Mouse (Mus musculus): ENCODE data around the gene Lama1.

Gene Lama1

GRCm38 (mm10) chr17:67764167-67764871 lies 67.3 kb downstream of the Lama1 start:
- no peaks in the 10 kb centered on the region for H3K4me1 ChIP-seq (replicated peaks; ENCODE audit: low read depth, low read length)
- no peak for TF ChIP-seq POU5F1 (IDR thresholded peaks at IDR 0.05; ENCODE audit: borderline replicate concordance, low read length)
- no peak for TF ChIP-seq CTCF (conservative IDR thresholded peaks at IDR 0.05; ENCODE audit: low read length)
- TF ChIP-seq NANOG (IDR thresholded peaks at IDR 0.05; ENCODE audit: borderline replicate concordance, low read length): no peak
- H3K4me3 ChIP-seq (replicated peaks; ENCODE audit: low read length): no peak overlapping the region
- H3K36me3 ChIP-seq (ENCODE audit: insufficient read depth, low read length): peaks cover 35% of the 10 kb centered on the region
- no peaks in the 10 kb centered on the region for H3K9me3 ChIP-seq (ENCODE audit: low read length)
- H3K27me3 ChIP-seq (ENCODE audit: insufficient read depth, low read length): no peaks in the 10 kb centered on the region

GRCm38 (mm10) chr17:67773608-67774007 lies 76.5 kb downstream of the Lama1 start:
- peaks cover 67% of the 10 kb centered on the region for H3K36me3 ChIP-seq (ENCODE audit: insufficient read depth, low read length)

GRCm38 (mm10) chr17:67776764-67777163 lies 79.7 kb downstream of the Lama1 start:
- Histone ChIP-seq H3K4me3 (replicated peaks; ENCODE audit: low read length) (no peak overlapping the region), H3K36me3 (ENCODE audit: insufficient read depth, low read length) (peaks cover 80% of the 10 kb centered on the region), H3K27me3 (ENCODE audit: insufficient read depth, low read length) (no peaks in the 10 kb centered on the region), H3K9me3 (ENCODE audit: low read length) (no peaks in the 10 kb centered on the region), H3K4me1 (replicated peaks; ENCODE audit: low read depth, low read length) (no peaks in the 10 kb centered on the region)
- peak; percentile 66 for TF ChIP-seq CTCF (conservative IDR thresholded peaks at IDR 0.05; ENCODE audit: low read length)
- no peak for TF ChIP-seq NANOG (IDR thresholded peaks at IDR 0.05; ENCODE audit: borderline replicate concordance, low read length)

More at GRCm38 (mm10) chr17:67773608-67774007, 76.5 kb downstream of the Lama1 start:
- Histone ChIP-seq H3K4me1 (replicated peaks; ENCODE audit: low read depth, low read length) (no peaks in the 10 kb centered on the region), H3K9me3 (ENCODE audit: low read length) (no peaks in the 10 kb centered on the region), H3K27me3 (ENCODE audit: insufficient read depth, low read length) (no peaks in the 10 kb centered on the region), H3K4me3 (replicated peaks; ENCODE audit: low read length) (no peak overlapping the region)
- TF ChIP-seq POU5F1 (IDR thresholded peaks at IDR 0.05; ENCODE audit: borderline replicate concordance, low read length) (no peak), NANOG (IDR thresholded peaks at IDR 0.05; ENCODE audit: borderline replicate concordance, low read length) (no peak), CTCF (conservative IDR thresholded peaks at IDR 0.05; ENCODE audit: low read length) (no peak)

- no peak overlapping the region for H3K4me3 ChIP-seq (replicated peaks; ENCODE audit: low read length)
- TF ChIP-seq POU5F1 (IDR thresholded peaks at IDR 0.05; ENCODE audit: borderline replicate concordance, low read length) (no peak), CTCF (conservative IDR thresholded peaks at IDR 0.05; ENCODE audit: low read length) (peak; percentile 61)
- H3K27me3 ChIP-seq (ENCODE audit: insufficient read depth, low read length): no peaks in the 10 kb centered on the region
- H3K9me3 ChIP-seq (ENCODE audit: low read length): no peaks in the 10 kb centered on the region
- peaks cover 87% of the 10 kb centered on the region for H3K36me3 ChIP-seq (ENCODE audit: insufficient read depth, low read length)
- no peaks in the 10 kb centered on the region for H3K4me1 ChIP-seq (replicated peaks; ENCODE audit: low read depth, low read length)
These were observed 82.8 kb downstream of the Lama1 start for GRCm38 (mm10) chr17:67779812-67780211.

GRCm38 (mm10) chr17:67791091-67791490 lies 94.0 kb downstream of the Lama1 start:
- TF ChIP-seq CTCF (conservative IDR thresholded peaks at IDR 0.05; ENCODE audit: low read length) (no peak), POU5F1 (IDR thresholded peaks at IDR 0.05; ENCODE audit: borderline replicate concordance, low read length) (no peak), NANOG (IDR thresholded peaks at IDR 0.05; ENCODE audit: borderline replicate concordance, low read length) (no peak)
- H3K9me3 ChIP-seq (ENCODE audit: low read length): peaks cover 37% of the 10 kb centered on the region
- no peaks in the 10 kb centered on the region for H3K27me3 ChIP-seq (ENCODE audit: insufficient read depth, low read length)
- H3K4me3 ChIP-seq (replicated peaks; ENCODE audit: low read length): no peak overlapping the region
- peaks cover 83% of the 10 kb centered on the region for H3K36me3 ChIP-seq (ENCODE audit: insufficient read depth, low read length)
- H3K4me1 ChIP-seq (replicated peaks; ENCODE audit: low read depth, low read length): no peaks in the 10 kb centered on the region

- H3K27me3 ChIP-seq (ENCODE audit: insufficient read depth, low read length): no peaks in the 10 kb centered on the region
- no peak for TF ChIP-seq POU5F1 (IDR thresholded peaks at IDR 0.05; ENCODE audit: borderline replicate concordance, low read length)
- no peak for TF ChIP-seq NANOG (IDR thresholded peaks at IDR 0.05; ENCODE audit: borderline replicate concordance, low read length)
- TF ChIP-seq CTCF (conservative IDR thresholded peaks at IDR 0.05; ENCODE audit: low read length): no peak
- H3K4me3 ChIP-seq (replicated peaks; ENCODE audit: low read length): no peak overlapping the region
- peaks cover 88% of the 10 kb centered on the region for H3K36me3 ChIP-seq (ENCODE audit: insufficient read depth, low read length)
- H3K9me3 ChIP-seq (ENCODE audit: low read length): peaks cover 78% of the 10 kb centered on the region
- H3K4me1 ChIP-seq (replicated peaks; ENCODE audit: low read depth, low read length): no peaks in the 10 kb centered on the region
These were observed 112.1 kb downstream of the Lama1 start for GRCm38 (mm10) chr17:67809171-67809570.

- no peak overlapping the region for H3K4me3 ChIP-seq (replicated peaks; ENCODE audit: low read length)
- H3K4me1 ChIP-seq (replicated peaks; ENCODE audit: low read depth, low read length): no peaks in the 10 kb centered on the region
- no peak for TF ChIP-seq CTCF (conservative IDR thresholded peaks at IDR 0.05; ENCODE audit: low read length)
- no peak for TF ChIP-seq NANOG (IDR thresholded peaks at IDR 0.05; ENCODE audit: borderline replicate concordance, low read length)
- TF ChIP-seq POU5F1 (IDR thresholded peaks at IDR 0.05; ENCODE audit: borderline replicate concordance, low read length): no peak
- H3K27me3 ChIP-seq (ENCODE audit: insufficient read depth, low read length): no peaks in the 10 kb centered on the region
- H3K36me3 ChIP-seq (ENCODE audit: insufficient read depth, low read length): peaks cover 100% of the 10 kb centered on the region
- H3K9me3 ChIP-seq (ENCODE audit: low read length): peaks cover 76% of the 10 kb centered on the region
These were observed 116.6 kb downstream of the Lama1 start for GRCm38 (mm10) chr17:67813666-67814065.

- Histone ChIP-seq H3K9me3 (ENCODE audit: low read length) (peaks cover 57% of the 10 kb centered on the region), H3K4me1 (replicated peaks; ENCODE audit: low read depth, low read length) (no peaks in the 10 kb centered on the region), H3K36me3 (ENCODE audit: insufficient read depth, low read length) (peaks cover 96% of the 10 kb centered on the region), H3K4me3 (replicated peaks; ENCODE audit: low read length) (no peak overlapping the region), H3K27me3 (ENCODE audit: insufficient read depth, low read length) (no peaks in the 10 kb centered on the region)
- TF ChIP-seq CTCF (conservative IDR thresholded peaks at IDR 0.05; ENCODE audit: low read length): no peak
These were observed 118.7 kb downstream of the Lama1 start for GRCm38 (mm10) chr17:67815720-67816119.

- no peak overlapping the region for H3K4me3 ChIP-seq (replicated peaks; ENCODE audit: low read length)
- H3K4me1 ChIP-seq (replicated peaks; ENCODE audit: low read depth, low read length): no peaks in the 10 kb centered on the region
- H3K27me3 ChIP-seq (ENCODE audit: insufficient read depth, low read length): no peaks in the 10 kb centered on the region
- TF ChIP-seq NANOG (IDR thresholded peaks at IDR 0.05; ENCODE audit: borderline replicate concordance, low read length): no peak
- TF ChIP-seq CTCF (conservative IDR thresholded peaks at IDR 0.05; ENCODE audit: low read length): no peak
- TF ChIP-seq POU5F1 (IDR thresholded peaks at IDR 0.05; ENCODE audit: borderline replicate concordance, low read length): no peak
- H3K36me3 ChIP-seq (ENCODE audit: insufficient read depth, low read length): peaks cover 95% of the 10 kb centered on the region
- peaks cover 56% of the 10 kb centered on the region for H3K9me3 ChIP-seq (ENCODE audit: low read length)
These were observed 119.9 kb downstream of the Lama1 start for GRCm38 (mm10) chr17:67816916-67817315.
